ENCODE assay signal across 18 mouse cellular contexts in the genomic region with DNA sequence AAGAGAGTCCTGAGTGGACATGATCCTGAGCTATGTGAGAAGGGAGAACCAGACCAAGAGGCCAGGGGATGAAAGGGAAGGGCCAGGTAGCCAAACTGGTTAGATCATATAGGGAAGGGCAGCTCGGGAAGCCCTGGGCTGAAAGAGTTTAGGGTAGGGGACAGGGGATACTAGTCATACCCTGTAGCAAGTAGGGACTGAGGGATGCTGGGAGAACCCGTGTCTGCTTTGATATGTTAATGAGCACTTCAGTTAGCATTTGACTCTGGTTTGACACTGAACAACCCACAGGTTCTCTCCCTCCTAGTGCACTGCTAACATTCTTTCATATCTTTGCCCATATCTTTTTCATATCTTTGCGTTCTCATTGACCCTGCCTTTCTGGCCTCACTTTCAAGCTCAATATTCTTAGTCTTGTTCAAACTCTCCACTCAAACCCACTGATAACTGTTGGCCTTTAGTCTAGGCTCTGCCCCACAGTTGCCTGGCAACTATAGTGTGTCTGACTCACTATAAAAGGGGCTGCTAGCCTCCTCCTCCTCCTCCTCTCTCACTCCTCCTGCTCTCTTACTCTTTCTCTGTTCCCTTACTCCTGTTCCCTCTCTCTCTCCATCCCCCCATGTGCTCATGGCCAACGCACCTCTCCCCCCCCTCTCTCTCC. TPM values are rescaled to one million over a fixed set of nuclear protein-coding genes. Genes with fewer than 3 reads are reported as not detected.
DNase-seq lines count a peak whose midpoint lies in the region; ATAC-seq and TF ChIP-seq lines count a peak whose summit lies in the region.
"Had no signal": no experiment of that assay in that cellular context is flagged by ENCODE, and none has a peak within 500 bp of the region (broad histone marks: within the 10 kb centered on the region; RNA-seq: fewer than 3 reads in every experiment).

No protein-coding gene starts in this region.

- ATAC-seq in frontal cortex, adult (ENCODE audit: low TSS enrichment): 0 out of 2 replicates have a peak, but pooled peaks have one; percentile 14
- ATAC-seq in midbrain, embryonic 11.5 days (ENCODE audit: low FRiP score): peak; percentile 41; the same call in 1 of the 2 replicates
- no peak for ATAC-seq in midbrain, postnatal 0 days (ENCODE audit: low FRiP score)
- peak; percentile 62 for ATAC-seq in inflammation-experienced regulatory T-cells, adult 6 months
- ATAC-seq in stomach, embryonic 15.5 days (ENCODE audit: insufficient read depth, low FRiP score, low read depth): peak; percentile 56
- no peak for ATAC-seq in cerebellum, adult (ENCODE audit: insufficient number of reproducible peaks, low FRiP score, low TSS enrichment)
- ATAC-seq: hindbrain, postnatal 0 days had no signal

- TF ChIP-seq CTCF in midbrain, postnatal 0 days (IDR thresholded peaks at IDR 0.05): no peak

- no peak for DNase-seq in frontal cortex, postnatal 25 days (ENCODE audit: low spot score in 2 of 2)
- DNase-seq in midbrain, embryonic 11.5 days (ENCODE audit: low spot score, missing footprints): peak; percentile 75
- no peak for DNase-seq in midbrain, postnatal 0 days (ENCODE audit: low spot score)
- no peak for DNase-seq in urinary bladder, adult 18-20 months (ENCODE audit: low spot score in 2 of 2)

- H3K9ac ChIP-seq in midbrain, embryonic 11.5 days (ENCODE audit: low read length): no peak overlapping the region
- no peak overlapping the region for H3K9ac ChIP-seq in midbrain, postnatal 0 days (replicated peaks; ENCODE audit: low read length, poor library complexity, severe bottlenecking)
- H3K9ac ChIP-seq in stomach, embryonic 15.5 days: no peak overlapping the region
- H3K9ac ChIP-seq: embryonic facial prominence, embryonic 15.5 days; heart, embryonic 12.5 days; liver, embryonic 15.5 days had no signal

- H3K4me3 ChIP-seq in midbrain, embryonic 11.5 days (ENCODE audit: low read depth, low read length): no peak overlapping the region
- no peak overlapping the region for H3K4me3 ChIP-seq in midbrain, postnatal 0 days (ENCODE audit: low read depth, low read length)
- no peak overlapping the region for H3K4me3 ChIP-seq in stomach, embryonic 15.5 days (replicated peaks)
- H3K4me3 ChIP-seq: embryonic facial prominence, embryonic 15.5 days; heart, embryonic 12.5 days; limb, embryonic 10.5 days; liver, embryonic 15.5 days had no signal

- peaks cover 8% of the 10 kb centered on the region for H3K4me1 ChIP-seq in midbrain, embryonic 11.5 days (ENCODE audit: control insufficient read depth, insufficient read depth, low read length)
- no peaks in the 10 kb centered on the region for H3K4me1 ChIP-seq in midbrain, postnatal 0 days (ENCODE audit: insufficient read depth, low read length)
- H3K4me1 ChIP-seq in stomach, embryonic 15.5 days: no peaks in the 10 kb centered on the region
- H3K4me1 ChIP-seq: embryonic facial prominence, embryonic 15.5 days; heart, embryonic 12.5 days; limb, embryonic 10.5 days; liver, embryonic 15.5 days had no signal

- WGBS in midbrain, embryonic 11.5 days: 42% methylated on average over 4 of the region's 4 CpGs
- 40% methylated on average over 4 of the region's 4 CpGs for WGBS in midbrain, postnatal 0 days
- WGBS in stomach, embryonic 15.5 days: 29% methylated on average over 4 of the region's 4 CpGs

- no peaks in the 10 kb centered on the region for H3K36me3 ChIP-seq in midbrain, embryonic 11.5 days (ENCODE audit: control insufficient read depth, insufficient read depth, low read length)
- no peaks in the 10 kb centered on the region for H3K36me3 ChIP-seq in midbrain, postnatal 0 days (ENCODE audit: insufficient read depth, low read length)
- no peaks in the 10 kb centered on the region for H3K36me3 ChIP-seq in stomach, embryonic 15.5 days
- H3K36me3 ChIP-seq: embryonic facial prominence, embryonic 15.5 days; heart, embryonic 12.5 days; limb, embryonic 10.5 days; liver, embryonic 15.5 days had no signal

- H3K4me2 ChIP-seq in midbrain, embryonic 11.5 days: no peak overlapping the region
- H3K4me2 ChIP-seq in midbrain, postnatal 0 days (ENCODE audit: low read depth, low read length, poor library complexity, severe bottlenecking): no peak overlapping the region
- H3K4me2 ChIP-seq in stomach, embryonic 15.5 days: no peak overlapping the region
- H3K4me2 ChIP-seq: embryonic facial prominence, embryonic 15.5 days; heart, embryonic 12.5 days; liver, embryonic 15.5 days had no signal

- no peaks in the 10 kb centered on the region for H3K27me3 ChIP-seq in midbrain, embryonic 11.5 days (ENCODE audit: control insufficient read depth, insufficient read depth, low read length)
- H3K27me3 ChIP-seq in midbrain, postnatal 0 days (ENCODE audit: insufficient read depth, low read length): no peaks in the 10 kb centered on the region
- no peaks in the 10 kb centered on the region for H3K27me3 ChIP-seq in stomach, embryonic 15.5 days (replicated peaks)
- H3K27me3 ChIP-seq: embryonic facial prominence, embryonic 15.5 days; liver, embryonic 15.5 days had no signal

- H3K27ac ChIP-seq in midbrain, embryonic 11.5 days (ENCODE audit: low read depth, low read length): no peak overlapping the region
- no peak overlapping the region for H3K27ac ChIP-seq in midbrain, postnatal 0 days (ENCODE audit: low read depth, low read length)
- H3K27ac ChIP-seq in stomach, embryonic 15.5 days: no peak overlapping the region
- H3K27ac ChIP-seq: embryonic facial prominence, embryonic 15.5 days; hindbrain, postnatal 0 days; limb, embryonic 10.5 days; liver, embryonic 15.5 days had no signal

- no peaks in the 10 kb centered on the region for H3K9me3 ChIP-seq in midbrain, embryonic 11.5 days (ENCODE audit: control insufficient read depth, low read length)
- no peaks in the 10 kb centered on the region for H3K9me3 ChIP-seq in midbrain, postnatal 0 days (ENCODE audit: low read length)
- no peaks in the 10 kb centered on the region for H3K9me3 ChIP-seq in stomach, embryonic 15.5 days
- H3K9me3 ChIP-seq: embryonic facial prominence, embryonic 15.5 days; heart, embryonic 12.5 days; limb, embryonic 10.5 days; liver, embryonic 15.5 days had no signal

RNA-seq across cellular contexts. Expression of a gene that starts 14.9 kb away (rescaled TPM):
- polyA plus RNA-seq in midbrain, embryonic 11.5 days (2014; fragmentation: Nextera tagmentation; extraction: Ambion mirVana): not detected in 2 replicates
- 0.19 TPM in 1 of 2 replicates, not detected in the other for total RNA-seq in midbrain, postnatal 0 days (2014; rRNA removed)
- polyA plus RNA-seq in midbrain, postnatal 0 days (2015; fragmentation: Nextera tagmentation; extraction: Ambion mirVana): 0.16 TPM in 1 of 2 replicates, not detected in the other
- under 1 TPM in 1 of 3 experiments, not detected in 2; 0.49 TPM for polyA plus RNA-seq in inflammation-experienced regulatory T-cells, adult 6 months (2017; shearing (Covaris generic))
- polyA plus RNA-seq in stomach, embryonic 15.5 days (2015; fragmentation: Nextera tagmentation; extraction: Ambion mirVana): 3,013 and 3,281 TPM in 2 replicates
- total RNA-seq: common myeloid progenitor, adult 5-6 weeks; layer of hippocampus, postnatal 25 days had no signal
- polyA plus RNA-seq: hindbrain, postnatal 0 days; limb, embryonic 10.5 days had no signal

RNA-seq across cellular contexts. Expression of a gene that starts 23.8 kb away (rescaled TPM):
- not detected in 2 replicates for polyA plus RNA-seq in midbrain, embryonic 11.5 days (2014; fragmentation: Nextera tagmentation; extraction: Ambion mirVana)
- not detected in 2 replicates for total RNA-seq in midbrain, postnatal 0 days (2014; rRNA removed)
- not detected in 2 replicates for polyA plus RNA-seq in midbrain, postnatal 0 days (2015; fragmentation: Nextera tagmentation; extraction: Ambion mirVana)
- not detected for polyA plus RNA-seq in inflammation-experienced regulatory T-cells, adult 6 months (2017; shearing (Covaris generic))
- polyA plus RNA-seq in stomach, embryonic 15.5 days (2015; fragmentation: Nextera tagmentation; extraction: Ambion mirVana): not detected in 2 replicates
- total RNA-seq: adrenal gland, adult 8-10 months; common myeloid progenitor, adult 5-6 weeks; hindbrain, postnatal 0 days; layer of hippocampus, postnatal 25 days; megakaryocyte, adult 5-6 weeks had no signal
- polyA plus RNA-seq: embryonic facial prominence, embryonic 15.5 days; heart, embryonic 12.5 days; hindbrain, postnatal 0 days; limb, embryonic 10.5 days; liver, embryonic 15.5 days; neural tube, embryonic 14.5 days had no signal

RNA-seq across cellular contexts. Expression of a gene that starts 23.8 kb away (rescaled TPM):
- not detected in 2 replicates for polyA plus RNA-seq in midbrain, embryonic 11.5 days (2014; fragmentation: Nextera tagmentation; extraction: Ambion mirVana)
- total RNA-seq in midbrain, postnatal 0 days (2014; rRNA removed): not detected in 2 replicates
- polyA plus RNA-seq in midbrain, postnatal 0 days (2015; fragmentation: Nextera tagmentation; extraction: Ambion mirVana): 0.20 TPM in 1 of 2 replicates, not detected in the other
- under 1 TPM in 1 of 3 experiments, not detected in 2; 0.31 TPM for polyA plus RNA-seq in inflammation-experienced regulatory T-cells, adult 6 months (2017; shearing (Covaris generic))
- 0.64 and 2.1 TPM in 2 replicates for polyA plus RNA-seq in stomach, embryonic 15.5 days (2015; fragmentation: Nextera tagmentation; extraction: Ambion mirVana)
- total RNA-seq: adrenal gland, adult 8-10 months; common myeloid progenitor, adult 5-6 weeks; hindbrain, postnatal 0 days; layer of hippocampus, postnatal 25 days; megakaryocyte, adult 5-6 weeks had no signal
- polyA plus RNA-seq: embryonic facial prominence, embryonic 15.5 days; heart, embryonic 12.5 days; hindbrain, postnatal 0 days; limb, embryonic 10.5 days; liver, embryonic 15.5 days; neural tube, embryonic 14.5 days had no signal

RNA-seq across cellular contexts. Expression of a gene that starts 32.9 kb away (rescaled TPM):
- polyA plus RNA-seq in midbrain, embryonic 11.5 days (2014; fragmentation: Nextera tagmentation; extraction: Ambion mirVana): 0.07 TPM in 1 of 2 replicates, not detected in the other
- 0.14 and 0.33 TPM in 2 replicates for total RNA-seq in midbrain, postnatal 0 days (2014; rRNA removed)
- polyA plus RNA-seq in midbrain, postnatal 0 days (2015; fragmentation: Nextera tagmentation; extraction: Ambion mirVana): 0.09 and 0.16 TPM in 2 replicates
- polyA plus RNA-seq in inflammation-experienced regulatory T-cells, adult 6 months (2017; shearing (Covaris generic)): under 1 TPM in 2 of 3 experiments, not detected in 1; 0.25 to 0.40 TPM
- polyA plus RNA-seq in stomach, embryonic 15.5 days (2015; fragmentation: Nextera tagmentation; extraction: Ambion mirVana): 0.13 and 0.14 TPM in 2 replicates
- total RNA-seq: common myeloid progenitor, adult 5-6 weeks; megakaryocyte, adult 5-6 weeks had no signal
- polyA plus RNA-seq: embryonic facial prominence, embryonic 15.5 days; heart, embryonic 12.5 days; limb, embryonic 10.5 days had no signal

Comparison
In these comparisons a context has a peak if more than half of its experiments do, and no peak if none do; other contexts are left out.
1. ATAC-seq: peak in frontal cortex, adult (single experiment), midbrain, embryonic 11.5 days (single experiment), inflammation-experienced regulatory T-cells, adult 6 months (single experiment) and stomach, embryonic 15.5 days (single experiment); none in midbrain, postnatal 0 days (single experiment) and cerebellum, adult (single experiment).
2. RNA of a gene that starts 14.9 kb away (polyA plus RNA-seq): 3,013 to 3,281 TPM in stomach, embryonic 15.5 days; 0.49 TPM in inflammation-experienced regulatory T-cells, adult 6 months, 0.16 TPM in midbrain, postnatal 0 days and not detected in midbrain, embryonic 11.5 days; every median in the first group is over 1,000 times any median in the second.